Mouse (Mus musculus): ENCODE measurements around the gene Cct2.
"Not testable (repeated sequence)": the region's sequence is repeated elsewhere in the genome, so short reads cannot be mapped to it uniquely, and the experiment has no call there.

Cct2 gene

GRCm38 (mm10) chr10:117049961-117050597, 13.5 kb downstream of the Cct2 start:
- no peak for DNase-seq

DNA sequence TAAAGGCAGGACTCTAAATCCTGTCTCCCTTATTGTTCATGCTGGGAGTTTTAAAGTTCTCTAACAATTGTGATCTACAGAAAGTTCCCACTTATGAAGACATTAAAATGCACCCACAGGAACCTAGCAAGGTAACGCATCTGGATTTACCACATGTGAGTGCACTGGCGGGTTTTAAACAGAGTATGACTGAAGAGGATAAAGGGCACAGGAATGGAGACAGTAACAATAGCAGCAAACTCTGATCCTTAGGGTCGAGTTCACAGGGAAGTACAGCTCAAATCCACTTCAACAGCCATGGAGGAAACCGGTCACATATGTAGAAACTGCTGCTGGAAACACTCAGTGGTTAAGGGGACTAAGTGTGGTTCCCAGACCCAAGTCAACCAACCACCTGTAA, 14.4 kb downstream of the Cct2 start:
- no peak for DNase-seq

DNA sequence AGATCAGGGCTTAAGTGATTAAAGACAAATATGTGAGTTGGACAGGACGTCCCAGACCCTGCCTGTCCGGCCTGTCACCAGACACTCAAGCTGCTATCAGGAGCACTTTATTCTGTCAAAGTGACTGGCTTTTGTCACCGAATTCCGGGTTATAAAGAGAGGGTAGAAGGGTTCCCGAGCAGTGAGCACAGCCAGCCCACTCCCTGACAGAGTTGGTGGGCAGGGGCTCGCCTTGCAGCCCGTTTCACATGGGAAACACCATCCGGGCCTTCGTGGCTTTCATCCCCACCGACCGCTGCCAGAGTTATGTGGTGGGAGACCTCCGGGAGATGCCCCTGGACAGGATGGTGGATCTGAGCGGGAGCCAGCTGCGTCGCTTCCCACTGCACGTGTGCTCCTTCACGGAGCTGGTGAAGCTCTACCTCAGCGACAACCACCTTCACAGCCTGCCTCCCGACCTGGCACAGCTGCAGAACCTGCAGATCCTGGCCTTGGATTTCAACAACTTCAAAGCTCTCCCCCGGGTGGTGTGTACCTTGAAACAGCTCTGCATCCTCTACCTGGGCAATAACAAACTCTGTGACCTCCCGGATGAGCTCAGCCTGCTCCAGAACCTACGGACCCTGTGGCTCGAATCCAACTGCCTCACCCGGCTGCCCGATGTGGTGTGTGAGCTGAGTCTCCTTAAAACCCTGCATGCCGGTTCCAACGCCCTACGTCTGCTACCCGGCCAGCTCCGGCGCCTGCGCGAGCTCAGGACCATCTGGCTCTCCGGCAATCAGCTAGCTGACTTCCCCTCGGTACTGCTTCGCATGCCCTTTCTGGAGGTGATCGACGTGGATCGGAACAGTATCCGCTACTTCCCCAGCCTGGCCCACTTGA, 18.2 kb downstream of the Cct2 start, which contains the start of gene Lrrc10:
Gene Lrrc10 (plus strand): TSS at position 167 of the 882 bp plus-strand sequence.
- DNase-seq = peak; percentile 41

GRCm38 (mm10) chr10:117043497-117044166, 20.0 kb downstream of the Cct2 start:
- not testable (repeated sequence) for DNase-seq

- no peak for DNase-seq
Measured at GRCm38 (mm10) chr10:117042295-117042694, 21.3 kb downstream of the Cct2 start.

- no peak for DNase-seq
Measured at GRCm38 (mm10) chr10:117040355-117040754, 23.3 kb downstream of the Cct2 start.

DNA sequence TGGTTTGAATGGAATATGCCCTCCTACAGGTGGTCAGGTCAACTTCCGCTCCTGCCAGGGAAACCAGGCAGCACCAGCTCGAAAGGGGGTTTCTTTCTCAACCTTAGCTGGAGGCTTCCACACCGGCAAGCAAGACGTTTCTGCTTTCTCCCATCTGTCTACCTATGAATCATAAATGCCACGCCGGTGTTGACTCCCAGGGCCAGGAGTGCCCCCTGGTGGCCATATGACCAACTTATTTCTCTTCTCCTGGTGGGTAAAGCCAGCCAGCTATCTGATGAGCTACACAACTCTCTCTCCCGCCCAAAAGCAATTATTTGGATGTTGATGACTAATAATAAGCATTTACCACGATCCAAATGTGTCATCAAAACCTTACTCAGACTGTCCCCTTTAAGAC, 29.8 kb downstream of the Cct2 start:
- DNase-seq = peak; percentile 54

DNA sequence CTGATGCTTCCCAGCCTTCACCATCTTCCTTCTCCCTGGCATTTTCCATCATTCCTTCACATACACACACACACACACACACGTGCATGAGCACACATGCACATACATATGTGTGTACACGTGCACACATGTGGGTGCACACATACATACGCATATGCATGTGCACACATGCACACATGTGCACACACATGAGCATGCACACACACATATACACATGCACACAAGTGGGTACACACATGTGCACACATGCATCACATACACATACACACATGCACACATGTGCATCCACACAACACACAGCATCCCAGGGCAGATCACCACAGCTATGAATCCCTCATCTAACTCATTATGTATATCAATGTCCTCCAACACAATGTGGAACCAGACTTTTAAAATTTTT, 32.5 kb downstream of the Cct2 start:
- no peak for DNase-seq

DNA sequence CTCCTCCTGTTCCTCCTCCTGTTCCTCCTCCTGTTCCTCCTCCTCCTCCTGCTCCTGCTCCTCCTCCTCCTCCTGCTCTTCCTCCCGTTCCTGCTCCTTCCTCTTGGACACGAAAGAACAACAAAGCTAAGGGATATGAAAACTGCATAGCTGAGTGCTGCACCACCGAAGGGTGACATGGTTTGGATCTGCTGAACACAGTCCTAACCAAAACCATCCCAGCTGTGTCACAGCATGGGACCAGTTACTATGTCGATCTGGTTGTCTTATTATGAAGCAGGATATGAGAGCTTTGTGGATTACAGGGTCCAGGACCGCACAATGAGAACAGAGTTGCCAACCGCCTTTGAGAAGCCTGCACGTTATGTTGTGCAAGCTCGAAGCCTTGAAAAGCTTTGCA, 37.4 kb downstream of the Cct2 start:
- no peak for DNase-seq

DNA sequence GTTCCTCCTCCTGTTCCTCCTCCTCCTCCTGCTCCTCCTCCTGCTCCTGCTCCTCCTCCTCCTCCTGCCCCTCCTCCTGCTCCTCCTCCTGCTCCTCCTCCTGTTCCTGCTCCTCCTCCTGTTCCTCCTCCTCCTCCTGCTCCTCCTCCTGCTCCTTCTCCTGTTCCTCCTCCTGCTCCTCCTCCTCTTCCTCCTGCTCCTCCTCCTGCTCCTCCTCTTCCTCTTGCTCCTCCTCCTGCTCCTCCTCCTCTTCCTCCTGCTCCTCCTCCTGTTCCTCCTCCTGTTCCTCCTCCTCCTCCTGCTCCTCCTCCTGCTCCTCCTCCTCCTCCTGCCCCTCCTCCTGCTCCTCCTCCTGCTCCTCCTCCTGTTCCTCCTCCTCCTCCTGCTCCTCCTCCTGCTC, 37.8 kb downstream of the Cct2 start:
- DNase-seq = not testable (repeated sequence)

- DNase-seq = no peak
Measured at GRCm38 (mm10) chr10:117023693-117024092, 39.9 kb downstream of the Cct2 start.

DNA sequence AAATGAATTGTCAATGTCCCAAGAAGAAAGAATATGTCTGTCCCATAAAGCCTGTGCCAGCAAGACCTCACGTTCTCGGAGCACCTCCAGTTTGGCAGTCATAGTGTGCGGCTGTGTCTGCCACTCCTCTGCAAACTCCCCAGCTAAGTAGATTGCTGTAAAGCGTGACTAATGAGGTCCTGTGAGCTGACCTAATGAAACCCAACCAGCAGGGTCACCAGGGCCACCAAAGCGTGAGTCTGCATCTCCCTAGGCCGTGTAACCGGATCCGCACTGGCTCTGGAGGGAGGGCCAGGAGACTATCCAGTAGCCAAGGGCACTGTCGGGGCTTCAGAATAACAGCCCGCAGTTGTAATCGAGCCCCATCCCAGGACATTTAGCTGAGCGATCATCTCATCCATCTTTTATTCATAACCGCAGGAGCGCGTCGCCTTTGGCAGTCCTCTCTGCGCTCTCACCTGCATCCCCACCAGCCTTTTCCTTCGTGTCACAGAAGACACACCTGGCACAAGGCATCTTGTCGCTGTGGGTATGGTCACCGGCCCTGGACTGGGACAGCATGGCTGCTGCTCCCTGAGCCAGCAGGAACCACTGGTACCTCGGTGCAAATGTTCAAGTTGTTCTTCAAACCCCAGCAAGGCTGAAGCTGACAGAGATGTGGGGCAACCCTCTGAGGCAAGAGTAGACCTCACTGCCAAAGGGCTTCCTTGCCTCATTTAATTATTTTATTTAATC, 42.4 kb downstream of the Cct2 start:
- DNase-seq = no peak

- no peak for DNase-seq
Measured at GRCm38 (mm10) chr10:117018281-117018840, 45.3 kb downstream of the Cct2 start.

- DNase-seq = no peak
Measured at GRCm38 (mm10) chr10:117014565-117014964, 49.0 kb downstream of the Cct2 start.

GRCm38 (mm10) chr10:117013689-117014390, 49.8 kb downstream of the Cct2 start:
- DNase-seq = no peak

DNA sequence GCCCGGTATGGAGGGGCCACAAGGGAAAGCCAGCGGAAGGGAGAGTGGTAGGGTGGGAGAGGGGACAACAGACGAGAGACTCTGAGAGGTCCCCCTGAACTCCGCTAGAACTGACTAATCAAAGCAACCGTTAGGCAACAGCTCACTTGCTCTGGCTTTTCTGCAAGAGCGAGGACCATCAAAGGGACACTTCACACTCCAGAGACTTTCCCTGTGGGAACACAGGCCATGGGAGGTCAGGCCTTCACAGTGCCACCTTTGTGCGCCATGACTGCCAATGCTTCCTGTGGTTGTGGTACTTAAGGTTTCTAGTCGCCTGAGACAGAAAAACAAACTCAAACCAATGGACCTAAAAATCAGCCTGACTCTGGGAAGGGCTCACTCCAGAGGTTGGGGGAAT, 52.6 kb downstream of the Cct2 start:
- no peak for DNase-seq

- no peak for DNase-seq
Measured at GRCm38 (mm10) chr10:117009691-117010090, 53.9 kb downstream of the Cct2 start.

DNA sequence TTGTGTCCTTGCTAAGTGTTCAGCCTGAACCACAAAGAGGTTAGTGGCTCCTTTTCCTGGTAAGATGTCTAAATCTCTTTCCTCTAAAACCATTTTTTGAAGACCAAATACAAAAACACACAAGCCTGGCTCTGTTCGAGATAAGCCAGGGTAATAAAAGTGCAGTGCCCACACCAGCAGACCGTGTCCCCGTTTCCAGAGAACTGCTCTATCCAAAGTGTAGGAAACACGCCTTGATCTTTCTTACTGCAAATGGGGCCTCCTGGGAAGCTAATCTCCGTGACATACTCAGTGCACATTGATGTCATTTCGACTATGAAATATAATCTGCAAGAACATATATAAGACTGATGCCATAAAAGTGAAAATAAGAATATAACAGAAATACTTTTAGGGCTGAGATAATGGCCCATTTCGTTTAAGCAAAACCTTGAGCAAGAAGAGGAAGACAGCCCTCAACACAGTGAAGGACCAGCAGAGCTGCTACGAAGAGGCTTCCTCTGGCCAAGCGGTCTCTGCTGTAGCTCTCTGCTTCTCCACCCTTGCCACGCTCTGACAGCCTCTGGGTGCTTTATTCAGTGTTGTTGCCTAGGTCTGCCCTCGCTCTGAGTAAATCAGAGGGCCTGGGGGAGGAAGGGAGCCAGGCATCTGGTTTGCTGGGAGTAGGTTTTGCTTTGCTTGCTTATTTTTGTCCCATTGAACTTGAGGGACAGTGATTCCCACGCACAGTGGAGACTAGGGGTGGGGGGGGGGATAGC, 57.7 kb downstream of the Cct2 start:
- no peak for DNase-seq

DNA sequence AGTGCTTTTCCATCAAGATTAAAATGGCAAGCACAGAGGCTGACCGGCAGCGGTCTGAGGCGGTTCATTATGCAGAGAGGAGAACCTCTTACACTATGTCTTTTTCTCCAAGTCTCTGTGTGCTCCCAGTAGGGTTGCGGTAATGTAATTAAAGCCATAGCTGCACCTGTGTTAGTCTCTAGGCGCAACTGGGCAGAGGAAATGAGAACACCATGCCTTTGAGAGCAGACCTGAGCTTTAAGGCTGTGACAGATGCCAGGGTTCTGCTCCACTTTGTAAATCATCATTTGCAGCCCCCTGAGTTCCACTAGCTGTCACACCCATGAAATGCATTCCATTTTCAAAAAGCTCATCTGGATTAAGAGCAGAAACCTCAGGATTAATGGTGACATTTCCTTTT, 58.9 kb downstream of the Cct2 start:
- DNase-seq = no peak

All from cerebellum, adult 8-10 months (tissue).